Mouse (Mus musculus) embryonic facial prominence, embryonic 10.5 days (tissue): Measurements from ENCODE around the gene Cpm. TPM values are rescaled to one million over a fixed set of nuclear protein-coding genes. Genes with fewer than 3 reads are reported as not detected.

Experiments used
- DNase-seq: peaks from one replicate; pipeline ENCODE4 v3.0.0-alpha.2; 2017; ENCODE audit warnings: low spot score
- H3K27ac ChIP-seq: fragments of 300-500 bp; sonication (generic); replicated peaks from 2 replicates; pipeline ENCODE4 v1.5.1; 2016; ENCODE audit warnings: mild to moderate bottlenecking
- H3K27me3 ChIP-seq: fragments of 300-500 bp; sonication (generic); replicated peaks from 2 replicates; pipeline ENCODE4 v1.6.1; 2016; ENCODE audit warnings: low read depth, mild to moderate bottlenecking; ENCODE audit not compliant: poor library complexity, severe bottlenecking
- H3K36me3 ChIP-seq: fragments of 300-500 bp; sonication (generic); replicated peaks from 2 replicates; pipeline ENCODE4 v1.6.1; 2016; ENCODE audit warnings: mild to moderate bottlenecking, moderate library complexity
- H3K4me1 ChIP-seq: fragments of 300-500 bp; sonication (generic); 2 replicates; pipeline ENCODE4 v1.6.1; 2016
- H3K4me3 ChIP-seq: fragments of 300-500 bp; sonication (generic); 2 replicates; pipeline ENCODE4 v1.5.1; 2016; ENCODE audit warnings: mild to moderate bottlenecking, moderate library complexity
- H3K9me3 ChIP-seq: fragments of 300-500 bp; sonication (generic); 2 replicates; pipeline ENCODE4 v1.6.1; 2016; ENCODE audit warnings: mild to moderate bottlenecking
- WGBS: fragments of 180-500 bp; shearing (Covaris S2); methylation state at CpG from one replicate; pipeline ENCODE4 v1.1.7; 2016; 5-methylcytosine and 5-hydroxymethylcytosine counted together
- polyA plus RNA-seq: library from polyadenylated mRNA; unstranded; fragments of >200 nt; fragmentation: Nextera tagmentation; extraction: Ambion mirVana; gene quantifications from 2 replicates; pipeline ENCODE4 v1.2.1, GENCODE M21; 2016

Gene Cpm
- polyA plus RNA-seq, 1 experiment from 2014 or later = 11.6 TPM

DNA sequence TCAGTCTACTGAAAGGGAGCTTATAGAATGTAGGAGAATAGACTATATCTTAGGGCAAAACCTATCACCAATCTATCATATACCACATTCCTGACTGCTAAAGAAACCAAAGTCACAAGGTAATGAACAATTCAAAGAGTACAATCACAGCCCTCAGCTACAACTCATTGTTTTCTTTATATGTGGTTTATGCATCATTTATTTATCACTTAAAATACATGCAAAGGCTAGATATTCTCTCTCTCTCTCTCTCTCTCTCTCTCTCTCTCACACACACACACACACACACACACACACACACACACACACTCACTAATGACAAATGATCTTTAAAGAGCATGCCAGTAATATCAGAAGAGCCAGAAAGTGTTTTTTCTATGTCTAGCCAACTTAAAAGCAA lies 76.5 kb downstream of the Cpm start:
- Histone ChIP-seq H3K27me3 (no peaks in the 10 kb centered on the region), H3K9me3 (no peaks in the 10 kb centered on the region), H3K27ac (no peak overlapping the region), H3K36me3 (peaks cover 86% of the 10 kb centered on the region), H3K4me3 (no peak overlapping the region), H3K4me1 (peaks cover 12% of the 10 kb centered on the region)
- DNase-seq = no peak

GRCm38 (mm10) chr10:117706440-117706839 lies 77.1 kb downstream of the Cpm start:
- Histone ChIP-seq H3K4me3 (no peak overlapping the region), H3K9me3 (no peaks in the 10 kb centered on the region), H3K27ac (no peak overlapping the region), H3K4me1 (peaks cover 15% of the 10 kb centered on the region), H3K27me3 (no peaks in the 10 kb centered on the region), H3K36me3 (peaks cover 80% of the 10 kb centered on the region)
- WGBS = 92% methylated on average over 6 of the region's 6 CpGs
- no peak for DNase-seq

DNA sequence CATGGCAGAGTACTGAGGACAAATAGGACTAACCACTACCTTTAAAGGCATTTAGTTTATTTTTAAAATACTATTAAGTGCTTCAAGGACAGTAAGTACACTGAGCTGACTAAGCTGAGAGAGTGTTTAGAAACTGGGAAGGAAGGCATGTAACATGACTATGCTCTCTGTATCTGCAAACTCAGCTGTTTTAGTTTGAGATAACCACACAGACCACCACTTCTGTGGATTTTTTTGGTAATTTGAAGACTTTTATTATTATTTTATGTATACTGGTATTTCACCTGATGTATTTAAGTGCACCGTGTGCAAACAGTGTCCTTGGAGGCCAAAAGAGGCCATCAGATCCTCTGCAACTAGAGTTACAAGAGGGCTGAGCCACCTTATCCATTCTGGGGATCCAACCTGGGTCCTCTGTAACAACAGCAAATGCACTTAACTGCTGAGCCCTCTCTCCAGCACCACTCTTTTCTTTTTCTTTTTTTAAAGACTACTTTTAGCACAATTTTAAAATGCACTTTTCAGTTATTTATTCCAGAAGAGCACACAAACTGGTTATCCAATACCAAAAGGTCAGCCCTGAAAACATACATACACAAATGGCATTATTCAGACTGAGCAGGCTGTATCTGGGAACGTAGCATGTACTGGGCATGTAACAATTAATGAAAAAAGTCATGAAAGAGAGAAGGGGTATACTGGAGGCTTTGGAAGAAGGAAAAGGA lies 78.0 kb downstream of the Cpm start:
- Histone ChIP-seq H3K36me3 (peaks cover 72% of the 10 kb centered on the region), H3K4me3 (no peak overlapping the region), H3K4me1 (peaks cover 16% of the 10 kb centered on the region), H3K27ac (no peak overlapping the region), H3K9me3 (no peaks in the 10 kb centered on the region), H3K27me3 (no peaks in the 10 kb centered on the region)
- DNase-seq = no peak
- 94% methylated on average over 2 of the region's 2 CpGs for WGBS

GRCm38 (mm10) chr10:117708376-117708775 lies 79.1 kb downstream of the Cpm start:
- H3K4me3 ChIP-seq = no peak overlapping the region
- DNase-seq = no peak
- H3K36me3 ChIP-seq = peaks cover 61% of the 10 kb centered on the region
- no peaks in the 10 kb centered on the region for H3K9me3 ChIP-seq
- H3K27ac ChIP-seq = no peak overlapping the region
- H3K27me3 ChIP-seq = no peaks in the 10 kb centered on the region
- 94% methylated on average over 2 of the region's 2 CpGs for WGBS
- peaks cover 16% of the 10 kb centered on the region for H3K4me1 ChIP-seq

DNA sequence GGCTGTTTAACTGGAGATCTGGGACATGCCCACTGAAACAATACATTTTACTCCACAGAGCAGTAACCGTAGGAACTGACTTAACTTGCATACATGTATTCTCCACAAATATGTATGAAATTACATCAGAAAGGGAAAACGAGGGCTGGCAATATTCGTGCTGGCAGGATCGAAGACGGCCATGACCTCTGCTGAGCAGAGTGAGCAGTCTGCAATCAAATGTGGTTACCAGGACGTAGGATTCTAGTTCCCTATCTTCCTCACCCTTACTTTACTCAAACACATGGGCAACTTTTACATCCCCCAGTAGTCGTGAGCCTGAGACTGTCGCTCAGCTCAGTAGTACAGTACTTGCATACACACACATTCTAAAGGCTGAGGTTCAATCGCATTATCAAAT lies 79.6 kb downstream of the Cpm start:
- no peak for DNase-seq
- peaks cover 56% of the 10 kb centered on the region for H3K36me3 ChIP-seq
- no peaks in the 10 kb centered on the region for H3K27me3 ChIP-seq
- peak overlapping the region; percentile 91 for H3K4me3 ChIP-seq
- WGBS = 92% methylated on average over 9 of the region's 9 CpGs
- peaks cover 16% of the 10 kb centered on the region for H3K4me1 ChIP-seq
- H3K9me3 ChIP-seq = no peaks in the 10 kb centered on the region
- no peak overlapping the region for H3K27ac ChIP-seq

DNA sequence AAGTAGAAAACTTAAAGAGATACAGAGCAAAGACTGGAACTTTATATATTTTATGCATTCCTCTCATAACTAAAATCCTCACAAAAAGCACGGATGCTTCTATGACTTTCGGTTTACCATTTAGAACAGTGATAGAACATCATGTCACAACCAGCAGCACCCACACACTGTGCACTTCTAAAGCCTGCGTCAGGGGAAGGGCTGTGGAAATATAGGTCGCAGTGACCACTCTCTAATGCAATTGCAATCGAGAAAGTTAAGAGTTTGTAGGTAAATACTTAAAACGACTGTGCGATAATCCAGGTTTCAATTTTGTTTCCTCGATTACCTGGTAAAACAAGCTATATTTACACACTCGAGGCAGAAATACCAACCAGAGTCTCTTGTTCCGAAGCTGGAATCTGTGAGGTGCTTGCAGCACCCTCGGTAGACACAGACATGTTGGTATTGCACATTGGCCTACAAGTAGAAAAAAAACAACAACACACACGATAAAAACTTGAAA lies 80.1 kb downstream of the Cpm start:
- peak overlapping the region; percentile 100 for H3K27ac ChIP-seq
- peaks cover 16% of the 10 kb centered on the region for H3K4me1 ChIP-seq
- peaks cover 51% of the 10 kb centered on the region for H3K36me3 ChIP-seq

GRCm38 (mm10) chr10:117709930-117710603 lies 80.8 kb downstream of the Cpm start:
- H3K36me3 ChIP-seq = peaks cover 44% of the 10 kb centered on the region
- no peaks in the 10 kb centered on the region for H3K9me3 ChIP-seq
- peak overlapping the region; percentile 100 for H3K27ac ChIP-seq
- under 1% methylated on average over 70 of the region's 71 CpGs for WGBS
- H3K27me3 ChIP-seq = no peaks in the 10 kb centered on the region
- DNase-seq = peak; percentile 93
- peaks cover 16% of the 10 kb centered on the region for H3K4me1 ChIP-seq
- H3K4me3 ChIP-seq = peak overlapping the region; percentile 91

More for the DNA sequence above, 80.1 kb downstream of the Cpm start:
- Histone ChIP-seq H3K27me3 (no peaks in the 10 kb centered on the region), H3K4me3 (peak overlapping the region; percentile 91), H3K9me3 (no peaks in the 10 kb centered on the region)
- no peak for DNase-seq
- 58% methylated on average over 12 of the region's 12 CpGs for WGBS

- peak; percentile 97 for DNase-seq
- Histone ChIP-seq H3K9me3 (no peaks in the 10 kb centered on the region), H3K4me1 (peaks cover 16% of the 10 kb centered on the region), H3K4me3 (peak within 1 kb of the TSS; percentile 91), H3K27me3 (no peaks in the 10 kb centered on the region), H3K36me3 (peaks cover 38% of the 10 kb centered on the region), H3K27ac (peak within 1 kb of the TSS; percentile 100)
- 1% methylated on average over 52 of the region's 52 CpGs for WGBS
These were observed 81.4 kb downstream of the Cpm start, which contains the start of gene Mdm2 for GRCm38 (mm10) chr10:117710604-117711141. TSS of gene Mdm2 (minus strand) at chr10:117710758.

- Histone ChIP-seq H3K36me3 (peaks cover 30% of the 10 kb centered on the region), H3K27ac (0 out of 2 replicates have a peak overlapping the region, but pooled peaks have one; percentile 100), H3K4me3 (peak overlapping the region; percentile 91), H3K27me3 (no peaks in the 10 kb centered on the region), H3K9me3 (no peaks in the 10 kb centered on the region), H3K4me1 (peaks cover 19% of the 10 kb centered on the region)
- DNase-seq = no peak
- 65% methylated on average over 5 of the region's 5 CpGs for WGBS
These were observed 82.1 kb downstream of the Cpm start for GRCm38 (mm10) chr10:117711408-117711807.

DNA sequence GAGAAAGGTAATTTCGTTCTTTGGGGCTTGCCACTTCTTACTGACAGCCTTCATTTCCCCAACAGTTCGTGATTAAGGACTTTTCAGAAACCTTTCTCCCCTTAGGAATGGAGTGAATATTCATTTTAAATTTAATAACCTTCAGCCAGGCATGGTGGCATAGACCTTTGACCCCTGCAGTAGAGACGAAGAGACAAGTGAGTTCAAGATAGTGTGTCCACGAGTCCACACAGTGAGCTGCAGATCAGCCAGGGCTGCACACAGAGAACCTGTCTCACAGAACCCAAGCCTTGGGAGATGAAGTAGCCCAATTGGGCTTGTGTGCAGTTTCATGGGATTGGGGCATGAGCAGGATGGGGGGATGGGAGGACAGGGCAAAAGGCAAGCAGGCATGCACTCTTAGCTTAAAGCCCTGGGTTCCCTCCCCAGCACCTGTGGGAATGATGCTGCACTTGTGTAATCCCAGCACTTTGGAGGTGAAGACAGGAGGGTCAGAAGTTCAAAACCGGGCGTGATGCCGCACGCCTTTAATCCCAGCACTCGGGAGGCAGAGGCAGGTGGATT lies 83.0 kb downstream of the Cpm start:
- Histone ChIP-seq H3K27me3 (no peaks in the 10 kb centered on the region), H3K36me3 (peaks cover 22% of the 10 kb centered on the region), H3K4me1 (peaks cover 19% of the 10 kb centered on the region), H3K9me3 (no peaks in the 10 kb centered on the region), H3K27ac (no peak overlapping the region), H3K4me3 (no peak overlapping the region)
- no peak for DNase-seq
- 91% methylated on average over 9 of the region's 9 CpGs for WGBS

- no peaks in the 10 kb centered on the region for H3K9me3 ChIP-seq
- peaks cover 25% of the 10 kb centered on the region for H3K4me1 ChIP-seq
- no peak overlapping the region for H3K4me3 ChIP-seq
- H3K27ac ChIP-seq = no peak overlapping the region
- H3K36me3 ChIP-seq = peaks cover 16% of the 10 kb centered on the region
- WGBS = 91% methylated on average over 9 of the region's 9 CpGs
- no peaks in the 10 kb centered on the region for H3K27me3 ChIP-seq
- no peak for DNase-seq
These were observed 83.6 kb downstream of the Cpm start for GRCm38 (mm10) chr10:117712871-117713270.

DNA sequence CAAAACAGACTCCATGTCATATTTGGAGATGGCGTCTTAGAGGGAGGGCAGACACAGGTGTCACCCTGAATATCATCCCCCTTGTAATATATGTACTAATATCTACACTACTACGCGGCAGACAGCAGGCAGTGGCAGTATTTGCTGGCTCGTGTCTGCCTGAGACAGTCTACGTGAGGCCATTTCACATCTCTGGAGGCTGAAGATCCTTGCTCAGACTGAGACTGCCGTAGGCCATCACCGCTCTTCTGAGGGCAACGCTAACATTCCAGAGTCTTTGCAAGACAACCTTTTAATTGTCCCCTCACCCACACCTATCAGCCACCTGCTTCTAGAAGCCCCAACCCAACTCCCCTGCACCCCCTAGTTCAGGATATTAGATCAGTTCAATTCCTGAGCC lies 84.2 kb downstream of the Cpm start:
- WGBS = 91% methylated on average over 8 of the region's 8 CpGs
- DNase-seq = no peak
- no peak overlapping the region for H3K4me3 ChIP-seq
- H3K27me3 ChIP-seq = no peaks in the 10 kb centered on the region
- H3K27ac ChIP-seq = no peak overlapping the region
- H3K36me3 ChIP-seq = peaks cover 10% of the 10 kb centered on the region
- peaks cover 30% of the 10 kb centered on the region for H3K4me1 ChIP-seq
- H3K9me3 ChIP-seq = no peaks in the 10 kb centered on the region
